Mouse (Mus musculus) stomach, postnatal 0 days (tissue): Measurements from ENCODE around the gene Mapkapk3. TPM values are rescaled to one million over a fixed set of nuclear protein-coding genes. Genes with fewer than 3 reads are reported as not detected.

Experiments used
- ATAC-seq: fragments of 200-750 bp; cut with Nextera tagmentation; 2 replicates; pipeline ENCODE4 v1.8.0; 2017; ENCODE audit not compliant: low FRiP score, low TSS enrichment
- DNase-seq: peaks from one replicate; pipeline ENCODE4 v3.0.0-alpha.2; 2016; ENCODE audit warnings: low spot score
- H3K27ac ChIP-seq: fragments of 300-500 bp; sonication (generic); replicated peaks from 2 replicates; pipeline ENCODE4 v1.5.1; 2014; ENCODE audit warnings: mild to moderate bottlenecking, control low read depth
- H3K27me3 ChIP-seq: fragments of 300-500 bp; sonication (generic); 2 replicates; pipeline ENCODE4 v1.6.1; 2014; ENCODE audit warnings: low read length; ENCODE audit not compliant: control insufficient read depth, insufficient read depth
- H3K36me3 ChIP-seq: fragments of 300-500 bp; sonication (generic); 2 replicates; pipeline ENCODE4 v1.6.1; 2014; ENCODE audit warnings: low read length, mixed read lengths; ENCODE audit not compliant: control insufficient read depth, insufficient read depth
- H3K4me1 ChIP-seq: fragments of 300-500 bp; sonication (generic); replicated peaks from 2 replicates; pipeline ENCODE4 v1.6.1; 2014; ENCODE audit warnings: antibody characterized with exemption; ENCODE audit not compliant: control insufficient read depth, insufficient read depth
- H3K4me2 ChIP-seq: fragments of 300-500 bp; sonication (generic); replicated peaks from 2 replicates; pipeline ENCODE4 v1.6.1; 2014; ENCODE audit warnings: low read depth, mild to moderate bottlenecking, control low read depth, moderate library complexity
- H3K4me3 ChIP-seq: fragments of 300-500 bp; sonication (generic); 2 replicates; pipeline ENCODE4 v1.5.1; 2014; ENCODE audit warnings: low read depth, low read length, control low read depth
- H3K9ac ChIP-seq: fragments of 300-500 bp; sonication (generic); 2 replicates; pipeline ENCODE4 v1.6.1; 2014; ENCODE audit warnings: mild to moderate bottlenecking, low read length, control low read depth, mixed read lengths
- H3K9me3 ChIP-seq: fragments of 300-500 bp; sonication (generic); 2 replicates; pipeline ENCODE4 v1.6.1; 2016; ENCODE audit warnings: low read length; ENCODE audit not compliant: control insufficient read depth
- CTCF ChIP-seq: IDR thresholded peaks from 2 replicates; pipeline ENCODE4 v1.5.1; 2016; ENCODE audit warnings: antibody characterized with exemption, low read depth, mild to moderate bottlenecking, moderate library complexity
- EP300 ChIP-seq: optimal IDR thresholded peaks from 2 replicates; pipeline ENCODE3; 2016; ENCODE audit warnings: antibody characterized with exemption
- WGBS: fragments of 180-500 bp; shearing (Covaris S2); extraction: QIAGEN DNeasy Blood & Tissue Kit; methylation state at CpG from one replicate; pipeline ENCODE4 v1.1.7; 2014; 5-methylcytosine and 5-hydroxymethylcytosine counted together
- polyA plus RNA-seq: library from polyadenylated mRNA; unstranded; fragments of >200 nt; fragmentation: Nextera tagmentation; extraction: Ambion mirVana; gene quantifications from 2 replicates; pipeline ENCODE4 v1.2.1, GENCODE M21; 2015

Mapkapk3 gene
- polyA plus RNA-seq, 1 experiment from 2014 or later: 32.0 TPM

GRCm38 (mm10) chr9:107272284-107272683 is 17.4 kb downstream of the Mapkapk3 start:
- Histone ChIP-seq H3K9me3 (no peaks in the 10 kb centered on the region), H3K4me1 (no peaks in the 10 kb centered on the region), H3K9ac (no peak overlapping the region), H3K4me3 (no peak overlapping the region), H3K36me3 (no peaks in the 10 kb centered on the region), H3K4me2 (no peak overlapping the region), H3K27ac (no peak overlapping the region), H3K27me3 (no peaks in the 10 kb centered on the region)
- TF ChIP-seq EP300 (no peak), CTCF (no peak)
- ATAC-seq (no peak), DNase-seq (no peak)
- 62% methylated on average over 4 of the region's 4 CpGs for WGBS

DNA sequence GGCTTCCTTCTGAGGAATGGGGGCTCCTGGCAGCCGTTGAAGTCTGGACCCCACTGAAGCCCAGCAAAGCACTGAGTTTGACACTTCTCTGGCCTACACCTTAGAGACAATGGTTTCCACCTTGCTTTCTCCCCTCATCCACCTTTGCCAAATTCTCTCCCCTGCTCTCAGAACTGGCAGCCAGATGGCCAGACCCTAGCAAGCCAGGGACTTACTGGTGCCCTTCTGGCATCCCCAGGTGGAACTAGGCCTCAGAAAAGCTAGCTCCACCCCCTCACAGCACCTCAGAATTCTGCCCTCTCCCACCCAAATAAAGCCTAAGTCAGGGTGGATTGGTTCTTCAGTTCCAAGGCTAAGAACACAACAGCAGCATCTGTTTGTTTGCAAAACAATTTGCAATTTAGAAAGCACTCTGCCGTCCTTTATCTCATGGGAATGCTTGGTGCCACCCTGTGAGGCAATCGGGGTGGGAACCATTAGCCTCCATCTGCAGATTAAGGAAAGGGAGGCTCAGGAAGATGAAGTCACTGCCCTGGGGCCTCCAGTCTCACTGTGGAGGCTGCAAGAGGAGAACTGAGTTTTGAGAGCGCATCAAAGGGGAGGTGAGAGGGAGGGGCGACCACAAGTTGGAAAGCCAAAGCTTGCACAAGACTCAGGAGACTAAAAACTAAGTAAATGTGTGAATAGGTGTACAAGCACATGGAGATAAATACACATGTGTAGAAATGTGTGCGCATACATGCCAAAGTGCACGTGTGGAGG is 18.3 kb downstream of the Mapkapk3 start:
- Histone ChIP-seq H3K27me3 (no peaks in the 10 kb centered on the region), H3K9me3 (no peaks in the 10 kb centered on the region), H3K4me1 (no peaks in the 10 kb centered on the region), H3K4me3 (no peak overlapping the region), H3K9ac (no peak overlapping the region), H3K27ac (no peak overlapping the region), H3K4me2 (no peak overlapping the region), H3K36me3 (no peaks in the 10 kb centered on the region)
- 60% methylated on average over 7 of the region's 7 CpGs for WGBS
- ATAC-seq (no peak), DNase-seq (no peak)
- no peak for TF ChIP-seq CTCF
- no peak for TF ChIP-seq EP300

GRCm38 (mm10) chr9:107269772-107270171 is 19.9 kb downstream of the Mapkapk3 start:
- Histone ChIP-seq H3K4me1 (no peaks in the 10 kb centered on the region), H3K4me2 (no peak overlapping the region), H3K9me3 (no peaks in the 10 kb centered on the region), H3K27ac (no peak overlapping the region), H3K36me3 (no peaks in the 10 kb centered on the region), H3K27me3 (no peaks in the 10 kb centered on the region), H3K9ac (no peak overlapping the region), H3K4me3 (no peak overlapping the region)
- TF ChIP-seq CTCF (no peak), EP300 (no peak)
- DNase-seq (no peak), ATAC-seq (no peak)
- 91% methylated on average over 1 of the region's 1 CpGs for WGBS

DNA sequence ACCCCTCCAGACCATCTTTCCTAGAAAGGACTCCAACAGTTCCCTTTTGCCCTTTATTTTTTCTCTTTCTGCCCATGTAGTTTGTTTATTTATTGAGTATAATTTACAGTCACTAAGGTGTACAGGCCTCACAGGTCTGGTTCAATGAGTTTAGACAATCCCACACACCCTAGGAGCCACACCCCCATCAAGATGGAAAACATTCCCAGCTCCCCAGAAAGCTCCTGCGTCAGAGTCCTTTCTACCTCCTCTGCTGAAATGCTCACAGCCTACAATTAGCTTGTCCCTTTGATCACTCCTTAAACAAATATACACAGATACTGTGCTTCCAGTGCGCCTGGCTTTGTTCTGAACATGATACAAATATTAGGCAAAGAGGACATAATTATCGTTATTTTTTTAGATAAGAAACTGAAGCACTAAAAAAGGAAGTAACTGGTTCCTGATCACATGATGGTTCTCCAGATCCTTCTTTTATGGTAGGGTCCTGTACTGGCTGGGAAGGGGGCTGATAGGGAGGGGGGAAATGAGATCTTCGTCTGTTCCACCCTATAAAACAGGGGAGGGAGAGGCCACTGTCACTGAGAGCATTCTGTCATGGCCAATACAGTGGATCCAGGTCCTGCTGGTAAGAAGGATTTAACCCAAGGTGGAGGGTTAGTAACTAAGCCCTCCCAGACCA is 21.8 kb downstream of the Mapkapk3 start:
- H3K4me3 ChIP-seq: no peak overlapping the region
- no peak overlapping the region for H3K27ac ChIP-seq
- no peaks in the 10 kb centered on the region for H3K27me3 ChIP-seq
- no peaks in the 10 kb centered on the region for H3K4me1 ChIP-seq
- H3K4me2 ChIP-seq: no peak overlapping the region
- H3K9me3 ChIP-seq: no peaks in the 10 kb centered on the region
- TF ChIP-seq EP300: no peak
- no peak for TF ChIP-seq CTCF
- peak; percentile 36; the same call in 1 of the 2 replicates for ATAC-seq
- DNase-seq: no peak
- 25% methylated on average over 4 of the region's 4 CpGs for WGBS
- no peaks in the 10 kb centered on the region for H3K36me3 ChIP-seq
- H3K9ac ChIP-seq: no peak overlapping the region

GRCm38 (mm10) chr9:107267028-107267427 is 22.6 kb downstream of the Mapkapk3 start:
- no peaks in the 10 kb centered on the region for H3K27me3 ChIP-seq
- DNase-seq (no peak), ATAC-seq (no peak)
- no peak overlapping the region for H3K4me2 ChIP-seq
- 24% methylated on average over 1 of the region's 1 CpGs for WGBS
- no peak for TF ChIP-seq CTCF
- no peak for TF ChIP-seq EP300
- no peak overlapping the region for H3K4me3 ChIP-seq
- no peaks in the 10 kb centered on the region for H3K4me1 ChIP-seq
- H3K27ac ChIP-seq: no peak overlapping the region
- H3K9me3 ChIP-seq: no peaks in the 10 kb centered on the region
- no peak overlapping the region for H3K9ac ChIP-seq
- no peaks in the 10 kb centered on the region for H3K36me3 ChIP-seq

GRCm38 (mm10) chr9:107264731-107265130 is 24.9 kb downstream of the Mapkapk3 start:
- no peak overlapping the region for H3K4me3 ChIP-seq
- no peak overlapping the region for H3K9ac ChIP-seq
- H3K9me3 ChIP-seq: no peaks in the 10 kb centered on the region
- H3K27ac ChIP-seq: no peak overlapping the region
- no peak overlapping the region for H3K4me2 ChIP-seq
- H3K27me3 ChIP-seq: no peaks in the 10 kb centered on the region
- 70% methylated on average over 3 of the region's 3 CpGs for WGBS
- H3K36me3 ChIP-seq: no peaks in the 10 kb centered on the region
- no peak for TF ChIP-seq EP300
- TF ChIP-seq CTCF: no peak
- no peak for ATAC-seq
- DNase-seq: no peak
- H3K4me1 ChIP-seq: no peaks in the 10 kb centered on the region
